ENCODE assay signal across 8 mouse cellular contexts in genomic region chr15:88751564-88752402, GRCm38 (mm10). TPM values are rescaled to one million over a fixed set of nuclear protein-coding genes. Genes with fewer than 3 reads are reported as not detected.
DNase-seq lines count a peak whose midpoint lies in the region; ATAC-seq and TF ChIP-seq lines count a peak whose summit lies in the region.

TSS of gene Zbed4 (plus strand) at chr15:88751660.

- DNase-seq in kidney, adult 18-20 months = peak; percentile 78
- no peak for DNase-seq in kidney, adult 9 months
- DNase-seq in gastrocnemius, adult 2 months = peak; percentile 70
- DNase-seq in intestine, embryonic 14.5 days (ENCODE audit: low spot score) = peak; percentile 81
- DNase-seq in liver, embryonic 14.5 days (ENCODE audit: low read depth in 3 of 3, low spot score in 3 of 3) = peak in 2 of 3 experiments; percentile 33 to 49
- DNase-seq in naive thymus-derived CD4-positive, alpha-beta T cell, adult 2 months (ENCODE audit: low read depth) = peak; percentile 77

- ATAC-seq in intestine, embryonic 14.5 days (replicated peaks; ENCODE audit: low FRiP score, low TSS enrichment, low read depth) = peak; percentile 81
- peak; percentile 64 for ATAC-seq in liver, embryonic 14.5 days (ENCODE audit: insufficient read depth)

- no peak for TF ChIP-seq EP300 in liver, embryonic 14.5 days (IDR thresholded peaks at IDR 0.05; ENCODE audit: low read depth)

- H3K4me2 ChIP-seq in intestine, embryonic 14.5 days (ENCODE audit: low read length) = peak within 1 kb of the TSS; percentile 66
- H3K4me2 ChIP-seq in liver, embryonic 14.5 days (ENCODE audit: low read depth) = peak within 1 kb of the TSS; percentile 85

- H3K27ac ChIP-seq in brown adipose tissue, adult 24 weeks (replicated peaks; ENCODE audit: low read depth, low read length) = peak within 1 kb of the TSS; percentile 53
- H3K27ac ChIP-seq in gastrocnemius, adult 2 months = peak within 1 kb of the TSS; percentile 97
- peak within 1 kb of the TSS; percentile 87 for H3K27ac ChIP-seq in intestine, embryonic 14.5 days (ENCODE audit: low read depth)
- H3K27ac ChIP-seq in liver, embryonic 14.5 days = peak within 1 kb of the TSS; percentile 88
- H3K27ac ChIP-seq in testis, adult 2 months (ENCODE audit: control insufficient read depth, insufficient read depth, low read depth, low read length) = peak within 1 kb of the TSS; percentile 98

- peaks cover 7% of the 10 kb centered on the region; the same call in 1 of the 2 replicates for H3K36me3 ChIP-seq in intestine, embryonic 14.5 days (ENCODE audit: control insufficient read depth, insufficient read depth, low read length)
- H3K36me3 ChIP-seq in liver, embryonic 14.5 days (replicated peaks; ENCODE audit: control insufficient read depth, insufficient read depth, low read depth) = peaks cover 13% of the 10 kb centered on the region
- no peaks in the 10 kb centered on the region for H3K36me3 ChIP-seq in testis, adult 2 months (ENCODE audit: control insufficient read depth, insufficient read depth, low read length)

- H3K9ac ChIP-seq in intestine, embryonic 14.5 days (ENCODE audit: low read length) = peak within 1 kb of the TSS; percentile 68
- peak within 1 kb of the TSS; percentile 94 for H3K9ac ChIP-seq in liver, embryonic 14.5 days (replicated peaks)

- H3K27me3 ChIP-seq in intestine, embryonic 14.5 days (replicated peaks; ENCODE audit: control insufficient read depth, insufficient read depth, low read length) = no peaks in the 10 kb centered on the region
- no peaks in the 10 kb centered on the region for H3K27me3 ChIP-seq in liver, embryonic 14.5 days (ENCODE audit: control insufficient read depth, insufficient read depth, low read length)
- H3K27me3 ChIP-seq in testis, adult 2 months (ENCODE audit: control insufficient read depth, insufficient read depth, low read length) = no peaks in the 10 kb centered on the region

- WGBS in intestine, embryonic 14.5 days = 1% methylated on average over 98 of the region's 119 CpGs
- under 1% methylated on average over 100 of the region's 119 CpGs for WGBS in liver, embryonic 14.5 days (ENCODE audit: insufficient replicate concordance)

- intact Hi-C loops in gastrocnemius, adult 2 months (cut with DNase I) = loop anchor here (2.0 to 5.0 kb wide), 2 partner anchors 19 to 66 kb away; partner anchors contain the start of genes Alg12 and Creld2

- TF ChIP-seq POLR2A in testis, adult 2 months (IDR thresholded peaks at IDR 0.05; ENCODE audit: control insufficient read depth, low read depth, low read length) = no peak; the same call in 1 of the 2 replicates

- H3K4me3 ChIP-seq in brown adipose tissue, adult 24 weeks (ENCODE audit: insufficient read depth, low read depth, low read length) = peak within 1 kb of the TSS; percentile 85
- peak within 1 kb of the TSS; percentile 76 for H3K4me3 ChIP-seq in gastrocnemius, adult 2 months
- peak within 1 kb of the TSS; percentile 63 for H3K4me3 ChIP-seq in intestine, embryonic 14.5 days (ENCODE audit: low read depth, low read length)
- H3K4me3 ChIP-seq in liver, embryonic 14.5 days (ENCODE audit: insufficient read depth in 1 of 2, low read depth in 2 of 2, low read length in 2 of 2) = peak within 1 kb of the TSS; percentile 85 to 95
- H3K4me3 ChIP-seq in testis, adult 2 months (ENCODE audit: control insufficient read depth, low read depth, low read length) = peak within 1 kb of the TSS; percentile 96

- H3K9me3 ChIP-seq in intestine, embryonic 14.5 days (ENCODE audit: control insufficient read depth, low read length) = no peaks in the 10 kb centered on the region
- H3K9me3 ChIP-seq in liver, embryonic 14.5 days (ENCODE audit: control insufficient read depth, low read length) = no peaks in the 10 kb centered on the region

- TF ChIP-seq CTCF in gastrocnemius, adult 2 months (IDR thresholded peaks at IDR 0.05) = no peak
- TF ChIP-seq CTCF in liver, embryonic 14.5 days (IDR thresholded peaks at IDR 0.05; ENCODE audit: low read depth) = no peak
- no peak for TF ChIP-seq CTCF in testis, adult 2 months (IDR thresholded peaks at IDR 0.05; ENCODE audit: control insufficient read depth, insufficient read depth, insufficient replicate concordance, low read depth, low read length)

- peaks cover 4% of the 10 kb centered on the region; the same call in 1 of the 2 replicates for H3K4me1 ChIP-seq in brown adipose tissue, adult 24 weeks (ENCODE audit: control insufficient read depth, insufficient read depth, insufficient read length, low read length)
- H3K4me1 ChIP-seq in intestine, embryonic 14.5 days (replicated peaks; ENCODE audit: control insufficient read depth, insufficient read depth, low read length) = peaks cover 11% of the 10 kb centered on the region; the same call in 1 of the 2 replicates
- peaks cover 14 to 16% of the 10 kb centered on the region in 2 experiments for H3K4me1 ChIP-seq in liver, embryonic 14.5 days (replicated peaks; ENCODE audit: control insufficient read depth in 2 of 2, insufficient read depth in 2 of 2, low read length in 1 of 2)
- peaks cover 8% of the 10 kb centered on the region for H3K4me1 ChIP-seq in testis, adult 2 months (ENCODE audit: control insufficient read depth, insufficient read depth, low read length)

RNA-seq across cellular contexts. Expression of gene Zbed4, which starts in this region (rescaled TPM):
- polyA plus RNA-seq in brown adipose tissue, adult 24 weeks (2012; ENCODE audit: insufficient read depth, insufficient read length, missing spikeins) = 2.9 and 3.8 TPM in 2 replicates
- 10 to 100 TPM; 14.1 to 15.8 TPM for total RNA-seq in gastrocnemius, adult 2 months (2021)
- 19.5 and 22.2 TPM in 2 replicates for polyA plus RNA-seq in intestine, embryonic 14.5 days (2014; fragmentation: Nextera tagmentation; extraction: Ambion mirVana)
- 5.9 and 8.0 TPM in 2 replicates for polyA plus RNA-seq in liver, embryonic 14.5 days (2012; rRNA removed)
- polyA plus RNA-seq in liver, embryonic 14.5 days (2014; fragmentation: Nextera tagmentation; extraction: Ambion mirVana) = 11.4 and 11.5 TPM in 2 replicates
- polyA plus RNA-seq in testis, adult 2 months (2012; rRNA removed) = 14.4 and 16.8 TPM in 2 replicates
